Mouse (Mus musculus): ENCODE results near the gene Bod1. TPM values are rescaled to one million over a fixed set of nuclear protein-coding genes. Genes with fewer than 3 reads are reported as not detected.

The Bod1 gene
- polyA plus RNA-seq, 1 experiment from 2014 or later, result 184 TPM

DNA sequence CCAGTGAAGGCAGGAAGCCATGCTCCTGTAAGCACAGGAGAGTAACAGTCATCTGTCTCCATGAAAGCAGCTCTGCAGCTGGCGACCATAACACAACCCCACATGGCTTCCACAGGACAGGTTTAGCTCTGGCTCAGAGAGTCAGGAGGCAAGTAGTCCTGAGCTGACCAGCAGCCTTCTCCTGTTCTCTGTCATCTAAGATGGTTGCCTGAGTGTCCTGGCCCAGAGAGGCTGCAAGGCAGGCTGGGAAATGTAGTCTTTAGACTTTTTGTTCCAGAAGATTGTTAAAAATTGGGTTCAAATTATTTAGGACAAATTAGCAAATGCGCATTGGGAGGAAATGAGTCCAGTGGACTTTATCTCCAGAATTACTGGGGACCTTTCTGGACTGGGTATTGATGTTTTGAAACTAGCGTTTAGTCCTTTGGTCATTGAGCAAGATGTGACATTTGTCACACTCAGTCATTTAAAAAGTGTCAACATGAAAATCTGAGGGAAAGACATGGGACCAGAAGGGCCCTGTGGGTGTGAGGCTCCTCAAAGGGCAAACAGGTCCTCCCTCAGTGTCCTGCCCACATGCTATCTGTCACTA lies 5.1 kb upstream of the Bod1 start:
- H3K9ac ChIP-seq (ENCODE audit: low read length), result no peak overlapping the region
- no peak for ATAC-seq
- DNase-seq (ENCODE audit: low spot score), result no peak
- H3K9me3 ChIP-seq (replicated peaks; ENCODE audit: control insufficient read depth, low read length), result no peaks in the 10 kb centered on the region
- H3K27ac ChIP-seq (ENCODE audit: low read depth, low read length), result no peak overlapping the region
- H3K4me2 ChIP-seq (ENCODE audit: low read length), result no peak overlapping the region
- no peaks in the 10 kb centered on the region for H3K36me3 ChIP-seq (ENCODE audit: control insufficient read depth, insufficient read depth, low read length)
- H3K4me3 ChIP-seq (ENCODE audit: low read depth, low read length), result no peak overlapping the region
- no peaks in the 10 kb centered on the region for H3K4me1 ChIP-seq (ENCODE audit: control insufficient read depth, insufficient read depth, low read length)
- no peaks in the 10 kb centered on the region for H3K27me3 ChIP-seq (replicated peaks; ENCODE audit: control insufficient read depth, insufficient read depth, low read length)
- WGBS, result 86% methylated on average over 3 of the region's 3 CpGs

DNA sequence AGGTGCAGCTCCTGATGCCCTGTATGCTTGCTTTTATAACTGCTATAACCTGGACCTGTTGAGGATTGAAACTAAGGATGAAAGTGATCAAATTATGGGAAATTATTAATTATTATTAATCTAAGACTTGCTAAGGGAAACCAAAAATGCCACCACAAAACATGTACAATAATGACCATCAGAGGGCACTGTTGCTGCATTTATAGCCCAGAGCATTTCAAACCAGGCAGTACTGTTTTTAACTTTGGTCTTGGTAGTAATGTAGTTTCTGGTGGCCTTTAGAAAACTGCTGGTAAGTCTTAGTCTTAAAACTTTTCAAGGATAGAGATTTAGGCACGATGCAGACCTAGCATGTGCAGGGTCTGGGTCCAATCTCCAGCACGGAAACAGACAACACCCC lies 3.7 kb upstream of the Bod1 start:
- H3K4me3 ChIP-seq (ENCODE audit: low read depth, low read length), result no peak overlapping the region
- H3K36me3 ChIP-seq (ENCODE audit: control insufficient read depth, insufficient read depth, low read length), result no peaks in the 10 kb centered on the region
- ATAC-seq (no peak), DNase-seq (ENCODE audit: low spot score) (peak; percentile 84)
- no peak overlapping the region for H3K9ac ChIP-seq (ENCODE audit: low read length)
- no peak overlapping the region for H3K27ac ChIP-seq (ENCODE audit: low read depth, low read length)
- H3K4me1 ChIP-seq (ENCODE audit: control insufficient read depth, insufficient read depth, low read length), result peaks cover 3% of the 10 kb centered on the region
- 42% methylated on average over 2 of the region's 2 CpGs for WGBS
- H3K27me3 ChIP-seq (replicated peaks; ENCODE audit: control insufficient read depth, insufficient read depth, low read length), result no peaks in the 10 kb centered on the region
- no peak overlapping the region for H3K4me2 ChIP-seq (ENCODE audit: low read length)
- no peaks in the 10 kb centered on the region for H3K9me3 ChIP-seq (replicated peaks; ENCODE audit: control insufficient read depth, low read length)

DNA sequence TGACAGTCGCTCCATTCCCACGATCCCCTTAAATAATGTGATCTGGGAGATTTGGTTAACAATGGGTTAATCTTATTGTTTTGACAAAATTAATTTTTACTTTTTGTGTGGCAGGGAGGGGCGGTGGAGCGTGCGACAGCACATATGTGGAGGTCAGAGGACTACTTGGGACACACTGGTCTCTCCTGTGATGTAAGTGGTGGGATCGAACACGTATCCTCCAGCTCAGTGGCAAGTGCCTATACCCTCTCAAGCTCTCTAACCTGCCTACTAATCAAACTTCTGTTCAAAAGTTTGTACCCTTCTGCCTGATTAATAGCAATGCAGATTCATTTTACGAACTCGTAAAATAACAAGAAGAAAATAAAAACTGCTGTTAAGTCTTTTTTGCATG lies 482 bp upstream of the Bod1 start:
- Histone ChIP-seq H3K27ac (ENCODE audit: low read depth, low read length) (no peak overlapping the region), H3K9ac (ENCODE audit: low read length) (peak overlapping the region; percentile 93), H3K4me3 (ENCODE audit: low read depth, low read length) (peak overlapping the region; percentile 88), H3K36me3 (ENCODE audit: control insufficient read depth, insufficient read depth, low read length) (peaks cover 19% of the 10 kb centered on the region), H3K4me1 (ENCODE audit: control insufficient read depth, insufficient read depth, low read length) (peaks cover 8% of the 10 kb centered on the region), H3K27me3 (replicated peaks; ENCODE audit: control insufficient read depth, insufficient read depth, low read length) (no peaks in the 10 kb centered on the region), H3K4me2 (ENCODE audit: low read length) (peak overlapping the region; percentile 59), H3K9me3 (replicated peaks; ENCODE audit: control insufficient read depth, low read length) (no peaks in the 10 kb centered on the region)
- 11% methylated on average over 9 of the region's 9 CpGs for WGBS
- no peak for DNase-seq (ENCODE audit: low spot score)
- ATAC-seq, result peak; percentile 51

DNA sequence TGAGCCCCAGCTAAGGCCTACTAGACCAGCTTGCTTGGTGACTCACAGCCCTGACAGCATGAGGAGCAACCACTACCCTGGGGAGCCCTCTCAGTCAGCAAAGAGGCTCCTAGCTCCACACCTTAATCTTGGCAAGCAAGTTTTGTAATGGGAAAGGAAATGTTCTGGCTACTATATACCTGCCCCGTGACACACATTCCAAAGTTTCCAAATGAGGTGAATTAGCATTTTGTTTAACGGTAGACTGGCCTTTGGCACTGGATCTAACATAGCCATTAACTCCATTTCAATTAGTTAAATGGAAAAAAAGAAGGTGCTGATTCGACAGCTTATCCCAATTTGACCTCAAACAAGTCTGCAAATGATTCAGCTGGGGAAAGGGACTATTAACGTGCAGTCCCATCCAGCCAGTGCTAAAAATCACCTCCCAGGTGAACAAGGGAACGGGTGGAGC lies 1.2 kb downstream of the Bod1 start:
- H3K27me3 ChIP-seq (replicated peaks; ENCODE audit: control insufficient read depth, insufficient read depth, low read length), result no peaks in the 10 kb centered on the region
- 58% methylated on average over 5 of the region's 5 CpGs for WGBS
- peak overlapping the region; percentile 51 for H3K4me2 ChIP-seq (ENCODE audit: low read length)
- peak overlapping the region; percentile 45; the same call in 1 of the 2 replicates for H3K9ac ChIP-seq (ENCODE audit: low read length)
- no peak overlapping the region for H3K27ac ChIP-seq (ENCODE audit: low read depth, low read length)
- peaks cover 35% of the 10 kb centered on the region for H3K36me3 ChIP-seq (ENCODE audit: control insufficient read depth, insufficient read depth, low read length)
- DNase-seq (ENCODE audit: low spot score) (no peak), ATAC-seq (no peak)
- peak overlapping the region; percentile 88 for H3K4me3 ChIP-seq (ENCODE audit: low read depth, low read length)
- H3K4me1 ChIP-seq (ENCODE audit: control insufficient read depth, insufficient read depth, low read length), result peaks cover 8% of the 10 kb centered on the region
- no peaks in the 10 kb centered on the region for H3K9me3 ChIP-seq (replicated peaks; ENCODE audit: control insufficient read depth, low read length)

DNA sequence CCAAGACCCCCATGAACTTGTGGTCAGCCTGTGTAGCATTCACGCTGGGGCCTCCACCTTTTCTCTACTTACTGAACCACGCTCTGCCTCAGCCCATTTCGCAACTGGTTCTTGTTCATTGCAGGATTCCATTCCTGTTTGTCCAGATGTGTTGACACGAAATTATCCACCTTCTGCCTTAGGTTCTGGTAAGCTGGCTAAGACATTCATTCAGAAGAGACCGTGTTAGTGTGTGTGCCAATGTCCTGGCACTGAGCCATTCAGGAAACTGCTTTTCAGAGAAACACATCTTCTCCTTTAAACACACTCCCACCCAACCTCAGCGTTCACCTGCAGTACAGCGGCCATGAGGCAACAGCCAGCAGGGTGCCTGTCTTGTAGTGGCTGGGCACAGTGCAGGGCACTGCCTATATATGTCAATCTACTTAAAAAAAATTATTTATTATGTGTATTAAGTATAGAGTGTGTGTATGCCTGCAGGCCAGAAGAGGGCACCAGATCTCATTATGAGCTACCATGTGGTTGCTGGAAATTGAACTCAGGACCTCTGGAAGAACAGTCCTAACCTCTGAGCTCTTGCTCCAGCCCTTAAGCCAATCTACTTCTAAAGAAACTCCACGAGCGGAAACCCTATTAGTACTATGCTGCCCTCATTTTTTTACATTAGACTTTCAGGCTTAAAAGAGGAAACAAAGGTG lies 2.4 kb downstream of the Bod1 start:
- WGBS, result 91% methylated on average over 9 of the region's 9 CpGs

DNA sequence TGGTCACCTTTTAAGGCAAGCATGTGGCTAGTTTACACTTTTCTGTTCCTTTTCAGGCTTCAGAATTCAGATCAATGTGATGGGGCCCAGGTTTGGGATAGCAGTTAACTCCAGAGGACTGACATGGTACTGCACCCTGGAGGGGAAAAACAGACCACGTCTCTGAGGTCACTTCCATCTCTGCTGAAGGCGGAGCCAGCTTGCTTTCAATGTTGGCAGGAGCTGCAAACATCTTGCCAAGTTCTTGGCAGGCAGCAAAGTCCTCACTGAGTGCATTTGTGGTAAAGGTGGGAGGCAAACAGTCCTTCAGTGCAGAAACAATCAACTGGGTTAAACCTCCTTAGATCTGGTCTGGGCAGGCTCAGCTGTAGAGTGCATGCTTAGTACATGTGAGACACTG lies 7.5 kb downstream of the Bod1 start:
- no peak overlapping the region for H3K27ac ChIP-seq (ENCODE audit: low read depth, low read length)
- WGBS, result 77% methylated on average over 2 of the region's 2 CpGs
- no peaks in the 10 kb centered on the region for H3K9me3 ChIP-seq (replicated peaks; ENCODE audit: control insufficient read depth, low read length)
- peaks cover 70% of the 10 kb centered on the region for H3K36me3 ChIP-seq (ENCODE audit: control insufficient read depth, insufficient read depth, low read length)
- H3K27me3 ChIP-seq (replicated peaks; ENCODE audit: control insufficient read depth, insufficient read depth, low read length), result no peaks in the 10 kb centered on the region
- no peak overlapping the region for H3K4me2 ChIP-seq (ENCODE audit: low read length)
- H3K9ac ChIP-seq (ENCODE audit: low read length), result no peak overlapping the region
- DNase-seq (ENCODE audit: low spot score), result no peak
- no peak overlapping the region for H3K4me3 ChIP-seq (ENCODE audit: low read depth, low read length)
- no peaks in the 10 kb centered on the region for H3K4me1 ChIP-seq (ENCODE audit: control insufficient read depth, insufficient read depth, low read length)
- ATAC-seq, result peak; percentile 25; the same call in 1 of the 2 replicates

More for the DNA sequence above, 2.4 kb downstream of the Bod1 start:
- H3K27ac ChIP-seq (ENCODE audit: low read depth, low read length), result no peak overlapping the region
- ATAC-seq (no peak), DNase-seq (ENCODE audit: low spot score) (no peak)
- H3K4me3 ChIP-seq (ENCODE audit: low read depth, low read length), result no peak overlapping the region
- no peak overlapping the region for H3K4me2 ChIP-seq (ENCODE audit: low read length)
- H3K36me3 ChIP-seq (ENCODE audit: control insufficient read depth, insufficient read depth, low read length), result peaks cover 47% of the 10 kb centered on the region
- H3K9me3 ChIP-seq (replicated peaks; ENCODE audit: control insufficient read depth, low read length), result no peaks in the 10 kb centered on the region
- no peak overlapping the region for H3K9ac ChIP-seq (ENCODE audit: low read length)
- H3K27me3 ChIP-seq (replicated peaks; ENCODE audit: control insufficient read depth, insufficient read depth, low read length), result no peaks in the 10 kb centered on the region
- peaks cover 8% of the 10 kb centered on the region for H3K4me1 ChIP-seq (ENCODE audit: control insufficient read depth, insufficient read depth, low read length)

DNA sequence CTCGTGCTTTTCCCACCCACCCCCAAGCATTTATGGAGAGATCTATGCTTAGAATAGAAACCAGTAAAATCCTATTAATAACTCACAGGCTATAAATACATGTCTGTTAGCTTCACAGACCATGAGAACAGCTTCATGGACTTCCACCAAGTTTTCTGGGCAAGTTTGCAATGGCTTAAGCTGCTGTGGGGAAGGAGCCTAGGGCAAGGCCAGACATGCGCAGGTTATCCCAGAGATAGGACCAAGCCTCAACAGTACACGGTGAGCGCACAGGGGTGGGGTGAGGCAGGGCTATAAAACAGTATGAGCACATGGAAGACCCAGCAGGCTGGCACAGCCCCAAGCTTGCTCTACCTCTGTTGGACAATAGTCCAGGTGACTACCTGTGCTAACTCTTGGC lies 8.2 kb downstream of the Bod1 start:
- DNase-seq (ENCODE audit: low spot score) (no peak), ATAC-seq (no peak)
- no peak overlapping the region for H3K27ac ChIP-seq (ENCODE audit: low read depth, low read length)
- H3K4me3 ChIP-seq (ENCODE audit: low read depth, low read length), result no peak overlapping the region
- 95% methylated on average over 4 of the region's 4 CpGs for WGBS
- H3K36me3 ChIP-seq (ENCODE audit: control insufficient read depth, insufficient read depth, low read length), result peaks cover 63% of the 10 kb centered on the region
- no peak overlapping the region for H3K4me2 ChIP-seq (ENCODE audit: low read length)
- H3K27me3 ChIP-seq (replicated peaks; ENCODE audit: control insufficient read depth, insufficient read depth, low read length), result no peaks in the 10 kb centered on the region
- no peaks in the 10 kb centered on the region for H3K9me3 ChIP-seq (replicated peaks; ENCODE audit: control insufficient read depth, low read length)
- H3K9ac ChIP-seq (ENCODE audit: low read length), result no peak overlapping the region
- H3K4me1 ChIP-seq (ENCODE audit: control insufficient read depth, insufficient read depth, low read length), result no peaks in the 10 kb centered on the region

DNA sequence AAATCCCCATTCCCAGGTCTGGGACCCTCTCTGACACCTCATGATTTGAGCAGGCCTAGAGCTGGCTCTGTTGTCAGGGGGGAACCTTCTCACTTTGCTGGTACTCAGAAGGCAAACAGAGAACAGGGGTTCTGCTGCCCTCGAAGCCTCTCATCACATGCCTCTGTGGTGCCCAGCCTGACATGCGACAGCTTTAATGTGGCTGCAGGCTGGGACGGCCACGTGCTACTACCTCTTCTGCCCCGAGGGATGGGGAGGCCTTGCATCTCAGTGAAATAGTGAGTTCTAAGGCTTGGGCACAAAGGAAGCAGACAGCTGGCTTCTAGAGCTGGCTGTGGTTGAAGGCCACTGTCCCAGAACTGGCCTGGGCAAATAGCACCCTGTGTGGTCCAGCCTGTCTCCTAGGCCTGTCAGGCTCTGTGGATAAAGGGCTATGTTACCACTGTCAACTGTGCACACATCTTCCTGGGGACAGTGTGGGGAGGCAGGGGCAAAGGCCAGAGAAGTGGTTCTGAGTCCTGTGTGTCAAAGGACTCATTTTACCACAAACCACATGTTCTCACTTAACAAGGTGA lies 8.7 kb downstream of the Bod1 start:
- DNase-seq (ENCODE audit: low spot score) (no peak), ATAC-seq (no peak)
- no peaks in the 10 kb centered on the region for H3K9me3 ChIP-seq (replicated peaks; ENCODE audit: control insufficient read depth, low read length)
- H3K9ac ChIP-seq (ENCODE audit: low read length), result no peak overlapping the region
- peaks cover 60% of the 10 kb centered on the region for H3K36me3 ChIP-seq (ENCODE audit: control insufficient read depth, insufficient read depth, low read length)
- no peak overlapping the region for H3K4me3 ChIP-seq (ENCODE audit: low read depth, low read length)
- H3K27ac ChIP-seq (ENCODE audit: low read depth, low read length), result no peak overlapping the region
- no peak overlapping the region for H3K4me2 ChIP-seq (ENCODE audit: low read length)
- no peaks in the 10 kb centered on the region for H3K27me3 ChIP-seq (replicated peaks; ENCODE audit: control insufficient read depth, insufficient read depth, low read length)
- H3K4me1 ChIP-seq (ENCODE audit: control insufficient read depth, insufficient read depth, low read length), result no peaks in the 10 kb centered on the region
- WGBS, result 89% methylated on average over 5 of the region's 5 CpGs

DNA sequence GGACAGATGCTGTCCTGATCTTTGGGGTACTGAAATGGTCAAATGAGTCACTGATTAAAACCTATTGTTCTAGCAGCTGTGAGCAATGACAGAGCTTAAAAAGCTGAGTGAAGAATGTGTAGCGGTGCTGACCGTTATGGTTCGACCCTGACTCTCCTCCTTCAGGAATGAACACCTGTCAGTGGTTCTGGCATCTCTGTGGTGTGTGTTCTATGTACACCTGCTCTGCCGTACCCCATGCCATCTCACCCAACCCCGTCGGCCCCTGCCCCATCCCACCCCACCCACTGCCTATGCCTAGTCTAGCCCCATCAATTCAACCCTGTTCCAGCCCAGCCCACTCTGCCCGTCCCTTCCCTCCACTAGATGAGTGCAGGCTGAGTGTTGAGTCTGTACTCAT lies 9.5 kb downstream of the Bod1 start:
- ATAC-seq (no peak), DNase-seq (ENCODE audit: low spot score) (no peak)
- 88% methylated on average over 7 of the region's 7 CpGs for WGBS
- peaks cover 53% of the 10 kb centered on the region for H3K36me3 ChIP-seq (ENCODE audit: control insufficient read depth, insufficient read depth, low read length)
- no peak overlapping the region for H3K4me2 ChIP-seq (ENCODE audit: low read length)
- H3K4me3 ChIP-seq (ENCODE audit: low read depth, low read length), result no peak overlapping the region
- no peak overlapping the region for H3K27ac ChIP-seq (ENCODE audit: low read depth, low read length)
- no peaks in the 10 kb centered on the region for H3K4me1 ChIP-seq (ENCODE audit: control insufficient read depth, insufficient read depth, low read length)
- H3K27me3 ChIP-seq (replicated peaks; ENCODE audit: control insufficient read depth, insufficient read depth, low read length), result no peaks in the 10 kb centered on the region
- no peaks in the 10 kb centered on the region for H3K9me3 ChIP-seq (replicated peaks; ENCODE audit: control insufficient read depth, low read length)
- no peak overlapping the region for H3K9ac ChIP-seq (ENCODE audit: low read length)

Measured in forebrain, embryonic 14.5 days (tissue).